Mouse (Mus musculus) CD4-positive, CD25-positive, alpha-beta regulatory T cell, adult 4 months (primary cell): Measurements from ENCODE around the gene Mad2l1bp. TPM values are rescaled to one million over a fixed set of nuclear protein-coding genes. Genes with fewer than 3 reads are reported as not detected.

Source experiments
- ATAC-seq: one replicate; pipeline ENCODE4 v1.8.0; 2017
- polyA plus RNA-seq, 2 experiments: library from polyadenylated mRNA; unstranded; fragments of 100-300 nt; shearing (Covaris generic); gene quantifications; one replicate each; pipeline ENCODE4 v1.2.1; 2017

The Mad2l1bp gene
- polyA plus RNA-seq, 2 experiments from 2014 or later, result 58.5 to 68.1 TPM

- ATAC-seq, result no peak
Observed at GRCm38 (mm10) chr17:46108286-46108685, 45.1 kb downstream of the Mad2l1bp start.

GRCm38 (mm10) chr17:46104487-46104886 lies 48.9 kb downstream of the Mad2l1bp start:
- ATAC-seq, result no peak

DNA sequence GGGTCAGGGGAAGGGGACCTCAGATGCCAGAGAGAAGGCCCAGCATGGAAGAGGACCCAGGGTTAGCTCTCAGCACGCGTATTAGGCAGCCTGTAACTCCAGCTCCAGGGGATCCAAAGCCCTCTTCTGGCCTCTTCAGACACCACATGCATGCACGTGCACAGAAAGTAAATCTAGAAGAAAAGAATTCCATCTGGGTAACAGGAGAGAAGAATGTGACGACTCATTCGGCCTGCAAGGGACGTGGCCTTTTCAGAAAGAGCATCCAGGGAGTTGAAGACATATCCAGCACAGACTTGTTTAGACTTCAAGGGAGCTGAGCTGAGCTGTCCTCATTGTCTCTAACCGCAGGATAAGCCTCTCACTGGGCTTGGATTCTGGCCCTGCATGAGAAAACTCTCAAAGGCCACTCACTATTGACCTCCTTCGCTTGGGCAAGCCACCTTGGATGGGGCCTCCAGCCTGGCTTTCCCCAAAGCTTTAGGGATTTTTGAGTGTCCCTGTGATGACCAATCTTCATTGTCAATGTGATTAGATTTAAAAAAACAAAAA lies 50.7 kb downstream of the Mad2l1bp start:
- ATAC-seq, result no peak

DNA sequence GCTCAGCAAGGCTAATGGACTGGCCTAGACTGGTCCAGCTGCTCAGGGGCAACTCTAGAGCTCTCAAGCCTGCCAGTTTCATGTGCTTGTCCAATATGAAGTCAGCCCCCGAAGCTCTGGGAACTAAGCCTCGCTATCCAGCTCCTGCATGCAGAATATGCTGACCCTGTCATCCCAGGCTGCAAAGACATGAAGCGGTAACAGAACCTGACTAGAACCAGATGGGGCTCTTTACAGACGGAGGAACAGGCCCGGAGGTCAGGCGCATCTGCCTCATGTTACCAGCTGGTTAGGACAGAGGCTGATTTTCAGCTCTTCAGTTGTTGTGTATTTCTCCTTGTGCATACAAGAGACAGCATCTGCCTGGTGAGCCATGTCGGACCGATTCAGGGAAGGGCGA lies 51.4 kb downstream of the Mad2l1bp start:
- ATAC-seq, result no peak

- ATAC-seq, result no peak
Observed at GRCm38 (mm10) chr17:46098525-46098924, 54.8 kb downstream of the Mad2l1bp start.

Other genes with a start within 250 kb of the Mad2l1bp start
- gene Vegfa, start 121.2 kb downstream of the Mad2l1bp start, polyA plus RNA-seq, result not detected
- 100 to 1,000 TPM; 112 to 139 TPM for gene Mrps18a, start 42.6 kb downstream of the Mad2l1bp start, polyA plus RNA-seq
- gene Rsph9, start 9.3 kb downstream of the Mad2l1bp start, polyA plus RNA-seq, result 1 to 10 TPM; 2.1 to 2.7 TPM
- 10 to 100 TPM; 56.9 to 90.1 TPM for gene Gtpbp2, start 7.5 kb upstream of the Mad2l1bp start, polyA plus RNA-seq
- 1 to 10 TPM; 7.1 to 8.2 TPM for gene Polh, start 49.1 kb upstream of the Mad2l1bp start, polyA plus RNA-seq
- gene Xpo5, start 49.2 kb upstream of the Mad2l1bp start, polyA plus RNA-seq, result 10 to 100 TPM; 27.5 to 37.7 TPM
- 100 to 1,000 TPM; 110 to 117 TPM for gene Polr1c, start 94.5 kb upstream of the Mad2l1bp start, polyA plus RNA-seq
- gene Yipf3, start 94.5 kb upstream of the Mad2l1bp start, polyA plus RNA-seq, result 10 to 100 TPM; 43.4 to 51.9 TPM
- under 1 TPM in 1 of 2 experiments, not detected in 1; 0.30 TPM for gene Lrrc73, start 100.0 kb upstream of the Mad2l1bp start, polyA plus RNA-seq
- gene Tjap1, start 129.5 kb upstream of the Mad2l1bp start, polyA plus RNA-seq, result 10 to 100 TPM; 15.0 to 18.5 TPM
- gene Dlk2, start 143.9 kb upstream of the Mad2l1bp start, polyA plus RNA-seq, result not detected
- 1 to 10 TPM; 3.0 to 4.3 TPM for gene Abcc10, start 174.8 kb upstream of the Mad2l1bp start, polyA plus RNA-seq
- 1 to 10 TPM; 5.0 to 6.7 TPM for gene Zfp318, start 230.2 kb upstream of the Mad2l1bp start, polyA plus RNA-seq